Mouse (Mus musculus): ENCODE measurements at regions not wholly inside any gene's neighbourhood (a gene's known extent, or its start where the extent isn't known, plus 50 kb on each side); places are given as distances from the start of the nearest gene placed in this dataset.
A peak's percentile ranks its signal among the peaks of the same experiment; 100 is the strongest.

GRCm38 (mm10) chr3:41312492-41312891 lies 229.6 kb upstream of the Pgrmc2 start:
- 68% methylated on average over 6 of the region's 6 CpGs for WGBS (ENCODE audit: insufficient replicate concordance)
- Histone ChIP-seq H3K4me3 (no peak overlapping the region), H3K36me3 (no peaks in the 10 kb centered on the region), H3K9ac (no peak overlapping the region), H3K9me3 (replicated peaks) (no peaks in the 10 kb centered on the region), H3K27me3 (replicated peaks) (no peaks in the 10 kb centered on the region), H3K4me2 (no peak overlapping the region), H3K4me1 (no peaks in the 10 kb centered on the region), H3K27ac (no peak overlapping the region)
- ATAC-seq, result no peak

GRCm38 (mm10) chr3:41307400-41308028 lies 224.7 kb upstream of the Pgrmc2 start:
- no peaks in the 10 kb centered on the region for H3K36me3 ChIP-seq
- no peak for ATAC-seq
- 70% methylated on average over 13 of the region's 13 CpGs for WGBS (ENCODE audit: insufficient replicate concordance)

GRCm38 (mm10) chr3:41302805-41303204 lies 220.0 kb upstream of the Pgrmc2 start:
- 58% methylated on average over 3 of the region's 3 CpGs for WGBS (ENCODE audit: insufficient replicate concordance)
- no peak overlapping the region for H3K4me3 ChIP-seq
- no peaks in the 10 kb centered on the region for H3K27me3 ChIP-seq (replicated peaks)
- ATAC-seq, result no peak
- no peaks in the 10 kb centered on the region for H3K9me3 ChIP-seq (replicated peaks)
- no peak overlapping the region for H3K4me2 ChIP-seq
- no peaks in the 10 kb centered on the region for H3K36me3 ChIP-seq
- no peak overlapping the region for H3K9ac ChIP-seq
- no peak overlapping the region for H3K27ac ChIP-seq
- no peaks in the 10 kb centered on the region for H3K4me1 ChIP-seq

More at GRCm38 (mm10) chr3:41307400-41308028, 224.7 kb upstream of the Pgrmc2 start:
- no peak overlapping the region for H3K27ac ChIP-seq
- no peaks in the 10 kb centered on the region for H3K9me3 ChIP-seq (replicated peaks)
- H3K4me3 ChIP-seq, result no peak overlapping the region
- no peak overlapping the region for H3K4me2 ChIP-seq
- H3K9ac ChIP-seq, result no peak overlapping the region
- H3K27me3 ChIP-seq (replicated peaks), result no peaks in the 10 kb centered on the region
- H3K4me1 ChIP-seq, result no peaks in the 10 kb centered on the region

GRCm38 (mm10) chr3:41298776-41299175 lies 215.9 kb upstream of the Pgrmc2 start:
- no peak for ATAC-seq
- Histone ChIP-seq H3K27ac (no peak overlapping the region), H3K4me3 (no peak overlapping the region), H3K36me3 (no peaks in the 10 kb centered on the region), H3K9ac (no peak overlapping the region), H3K9me3 (replicated peaks) (no peaks in the 10 kb centered on the region), H3K27me3 (replicated peaks) (no peaks in the 10 kb centered on the region), H3K4me2 (no peak overlapping the region), H3K4me1 (no peaks in the 10 kb centered on the region)
- WGBS (ENCODE audit: insufficient replicate concordance), result 58% methylated on average over 4 of the region's 4 CpGs

GRCm38 (mm10) chr3:41296152-41296809 lies 213.4 kb upstream of the Pgrmc2 start:
- no peaks in the 10 kb centered on the region for H3K27me3 ChIP-seq (replicated peaks)
- H3K4me1 ChIP-seq, result no peaks in the 10 kb centered on the region
- no peak overlapping the region for H3K4me3 ChIP-seq
- no peaks in the 10 kb centered on the region for H3K36me3 ChIP-seq
- H3K27ac ChIP-seq, result no peak overlapping the region
- no peak overlapping the region for H3K4me2 ChIP-seq
- ATAC-seq, result no peak
- H3K9me3 ChIP-seq (replicated peaks), result no peaks in the 10 kb centered on the region
- no peak overlapping the region for H3K9ac ChIP-seq
- 71% methylated on average over 11 of the region's 11 CpGs for WGBS (ENCODE audit: insufficient replicate concordance)

- ATAC-seq, result no peak
- Histone ChIP-seq H3K9ac (no peak overlapping the region), H3K4me2 (no peak overlapping the region), H3K4me3 (no peak overlapping the region), H3K9me3 (replicated peaks) (no peaks in the 10 kb centered on the region), H3K27me3 (replicated peaks) (no peaks in the 10 kb centered on the region), H3K27ac (no peak overlapping the region), H3K4me1 (no peaks in the 10 kb centered on the region), H3K36me3 (no peaks in the 10 kb centered on the region)
- 61% methylated on average over 8 of the region's 8 CpGs for WGBS (ENCODE audit: insufficient replicate concordance)
Observed at GRCm38 (mm10) chr3:41295150-41295549, 212.3 kb upstream of the Pgrmc2 start.

- no peaks in the 10 kb centered on the region for H3K4me1 ChIP-seq
- H3K9ac ChIP-seq, result no peak overlapping the region
- H3K36me3 ChIP-seq, result no peaks in the 10 kb centered on the region
- no peaks in the 10 kb centered on the region for H3K27me3 ChIP-seq (replicated peaks)
- 61% methylated on average over 11 of the region's 11 CpGs for WGBS (ENCODE audit: insufficient replicate concordance)
- H3K4me2 ChIP-seq, result no peak overlapping the region
- no peak for ATAC-seq
- no peak overlapping the region for H3K27ac ChIP-seq
- H3K4me3 ChIP-seq, result no peak overlapping the region
- no peaks in the 10 kb centered on the region for H3K9me3 ChIP-seq (replicated peaks)
Observed at GRCm38 (mm10) chr3:41290535-41291307, 207.9 kb upstream of the Pgrmc2 start.

- 70% methylated on average over 4 of the region's 4 CpGs for WGBS (ENCODE audit: insufficient replicate concordance)
- no peak for ATAC-seq
- H3K4me3 ChIP-seq, result no peak overlapping the region
- no peak overlapping the region for H3K27ac ChIP-seq
- no peaks in the 10 kb centered on the region for H3K4me1 ChIP-seq
- H3K9ac ChIP-seq, result no peak overlapping the region
- no peaks in the 10 kb centered on the region for H3K27me3 ChIP-seq (replicated peaks)
- H3K9me3 ChIP-seq (replicated peaks), result no peaks in the 10 kb centered on the region
- no peaks in the 10 kb centered on the region for H3K36me3 ChIP-seq
- no peak overlapping the region for H3K4me2 ChIP-seq
Observed at GRCm38 (mm10) chr3:41288735-41289134, 205.9 kb upstream of the Pgrmc2 start.

GRCm38 (mm10) chr3:41288066-41288465 lies 205.2 kb upstream of the Pgrmc2 start:
- H3K27ac ChIP-seq, result no peak overlapping the region
- no peaks in the 10 kb centered on the region for H3K9me3 ChIP-seq (replicated peaks)
- ATAC-seq, result no peak
- H3K4me3 ChIP-seq, result no peak overlapping the region
- 73% methylated on average over 4 of the region's 4 CpGs for WGBS (ENCODE audit: insufficient replicate concordance)
- H3K27me3 ChIP-seq (replicated peaks), result no peaks in the 10 kb centered on the region
- no peak overlapping the region for H3K4me2 ChIP-seq
- H3K36me3 ChIP-seq, result no peaks in the 10 kb centered on the region
- H3K4me1 ChIP-seq, result no peaks in the 10 kb centered on the region
- no peak overlapping the region for H3K9ac ChIP-seq

GRCm38 (mm10) chr3:41285336-41285735 lies 202.5 kb upstream of the Pgrmc2 start:
- H3K27ac ChIP-seq, result no peak overlapping the region
- H3K27me3 ChIP-seq (replicated peaks), result no peaks in the 10 kb centered on the region
- H3K36me3 ChIP-seq, result no peaks in the 10 kb centered on the region
- H3K4me3 ChIP-seq, result no peak overlapping the region
- no peak overlapping the region for H3K4me2 ChIP-seq
- H3K4me1 ChIP-seq, result no peaks in the 10 kb centered on the region
- H3K9ac ChIP-seq, result no peak overlapping the region
- WGBS (ENCODE audit: insufficient replicate concordance), result 69% methylated on average over 5 of the region's 5 CpGs
- H3K9me3 ChIP-seq (replicated peaks), result no peaks in the 10 kb centered on the region
- no peak for ATAC-seq

GRCm38 (mm10) chr3:41284897-41285296 lies 202.1 kb upstream of the Pgrmc2 start:
- ATAC-seq, result 0 out of 2 replicates have a peak, but pooled peaks have one; percentile 46

GRCm38 (mm10) chr3:41282431-41283037 lies 199.7 kb upstream of the Pgrmc2 start:
- no peak overlapping the region for H3K9ac ChIP-seq
- no peaks in the 10 kb centered on the region for H3K36me3 ChIP-seq
- no peak overlapping the region for H3K27ac ChIP-seq
- H3K4me2 ChIP-seq, result no peak overlapping the region
- no peaks in the 10 kb centered on the region for H3K4me1 ChIP-seq
- no peaks in the 10 kb centered on the region for H3K9me3 ChIP-seq (replicated peaks)
- no peak for ATAC-seq
- no peaks in the 10 kb centered on the region for H3K27me3 ChIP-seq (replicated peaks)
- no peak overlapping the region for H3K4me3 ChIP-seq
- 65% methylated on average over 8 of the region's 8 CpGs for WGBS (ENCODE audit: insufficient replicate concordance)

More at GRCm38 (mm10) chr3:41284897-41285296, 202.1 kb upstream of the Pgrmc2 start:
- no peaks in the 10 kb centered on the region for H3K9me3 ChIP-seq (replicated peaks)
- no peak overlapping the region for H3K4me2 ChIP-seq
- H3K4me3 ChIP-seq, result no peak overlapping the region
- H3K4me1 ChIP-seq, result no peaks in the 10 kb centered on the region
- WGBS (ENCODE audit: insufficient replicate concordance), result 42% methylated on average over 13 of the region's 13 CpGs
- no peaks in the 10 kb centered on the region for H3K36me3 ChIP-seq
- no peaks in the 10 kb centered on the region for H3K27me3 ChIP-seq (replicated peaks)
- H3K9ac ChIP-seq, result no peak overlapping the region
- H3K27ac ChIP-seq, result no peak overlapping the region

Data from liver, embryonic 12.5 days (tissue).